Comparison of ENCODE assay signal across 8 mouse cellular contexts in genomic region chr4:153417164-153417896, GRCm38 (mm10).
DNase-seq lines count a peak whose midpoint lies in the region; ATAC-seq lines count a peak whose summit lies in the region.

No protein-coding gene starts in this region.

- peak overlapping the region; percentile 47 for H3K4me2 ChIP-seq in liver, embryonic 12.5 days
- peak overlapping the region; percentile 40 for H3K4me2 ChIP-seq in embryonic facial prominence, embryonic 12.5 days (replicated peaks)
- peak overlapping the region; percentile 44 for H3K4me2 ChIP-seq in intestine, embryonic 14.5 days (ENCODE audit: low read length)

- no peak overlapping the region for H3K27ac ChIP-seq in liver, embryonic 12.5 days
- H3K27ac ChIP-seq in embryonic facial prominence, embryonic 12.5 days: no peak overlapping the region
- no peak overlapping the region for H3K27ac ChIP-seq in intestine, embryonic 14.5 days (ENCODE audit: low read depth)

- peaks cover 22% of the 10 kb centered on the region for H3K27me3 ChIP-seq in liver, embryonic 12.5 days (replicated peaks)
- H3K27me3 ChIP-seq in embryonic facial prominence, embryonic 12.5 days: peaks cover 8% of the 10 kb centered on the region; the same call in 1 of the 2 replicates
- no peaks in the 10 kb centered on the region for H3K27me3 ChIP-seq in intestine, embryonic 14.5 days (replicated peaks; ENCODE audit: control insufficient read depth, insufficient read depth, low read length)

- H3K36me3 ChIP-seq in liver, embryonic 12.5 days: no peaks in the 10 kb centered on the region
- no peaks in the 10 kb centered on the region for H3K36me3 ChIP-seq in embryonic facial prominence, embryonic 12.5 days
- no peaks in the 10 kb centered on the region for H3K36me3 ChIP-seq in intestine, embryonic 14.5 days (ENCODE audit: control insufficient read depth, insufficient read depth, low read length)

- 6% methylated on average over 23 of the region's 23 CpGs for WGBS in liver, embryonic 12.5 days (ENCODE audit: insufficient replicate concordance)
- 6% methylated on average over 23 of the region's 23 CpGs for WGBS in embryonic facial prominence, embryonic 12.5 days
- whole genome bisulfite sequencing in intestine, embryonic 14.5 days: under 1% methylated on average over 20 of the region's 23 CpGs

- peak; percentile 36 for ATAC-seq in liver, embryonic 12.5 days
- ATAC-seq in embryonic facial prominence, embryonic 12.5 days (ENCODE audit: insufficient number of reproducible peaks, insufficient read depth, low FRiP score, low TSS enrichment): peak; percentile 53; the same call in 1 of the 2 replicates
- ATAC-seq in intestine, embryonic 14.5 days (replicated peaks; ENCODE audit: low FRiP score, low TSS enrichment, low read depth): no peak

- no peaks in the 10 kb centered on the region for H3K9me3 ChIP-seq in liver, embryonic 12.5 days (replicated peaks)
- no peaks in the 10 kb centered on the region for H3K9me3 ChIP-seq in embryonic facial prominence, embryonic 12.5 days
- no peaks in the 10 kb centered on the region for H3K9me3 ChIP-seq in intestine, embryonic 14.5 days (ENCODE audit: control insufficient read depth, low read length)

- peaks cover 8% of the 10 kb centered on the region; the same call in 1 of the 2 replicates for H3K4me1 ChIP-seq in liver, embryonic 12.5 days
- H3K4me1 ChIP-seq in embryonic facial prominence, embryonic 12.5 days: 0 out of 2 replicates have a peak, but pooled peaks cover 8% of the 10 kb centered on the region
- peaks cover 4% of the 10 kb centered on the region; the same call in 1 of the 2 replicates for H3K4me1 ChIP-seq in intestine, embryonic 14.5 days (replicated peaks; ENCODE audit: control insufficient read depth, insufficient read depth, low read length)

- H3K4me3 ChIP-seq in liver, embryonic 12.5 days: peak overlapping the region; percentile 13; the same call in 1 of the 2 replicates
- H3K4me3 ChIP-seq in embryonic facial prominence, embryonic 12.5 days: peak overlapping the region; percentile 23
- peak overlapping the region; percentile 15 for H3K4me3 ChIP-seq in intestine, embryonic 14.5 days (ENCODE audit: low read depth, low read length)

- no peak for DNase-seq in liver
- no peak for DNase-seq in intestine, embryonic 14.5 days (ENCODE audit: low spot score)
- DNase-seq in retina, embryonic 14.5 days (ENCODE audit: low spot score): peak; percentile 70
- DNase-seq in urinary bladder, adult 2 months (ENCODE audit: low spot score): no peak
- no peak for DNase-seq in urinary bladder, postnatal 25 days (ENCODE audit: low spot score)
- no peak for DNase-seq in right cerebral cortex, postnatal 14 days

- H3K9ac ChIP-seq in liver, embryonic 12.5 days: no peak overlapping the region
- H3K9ac ChIP-seq in embryonic facial prominence, embryonic 12.5 days: no peak overlapping the region
- H3K9ac ChIP-seq in intestine, embryonic 14.5 days (ENCODE audit: low read length): no peak overlapping the region
